Mouse (Mus musculus) urinary bladder, postnatal 4 days (tissue): ENCODE results near the gene Gm14444.
"Not testable (repeated sequence)": the region's sequence is repeated elsewhere in the genome, so short reads cannot be mapped to it uniquely, and the experiment has no call there.

Experiments used
- DNase-seq, 2 experiments: peaks; one replicate each; pipeline ENCODE4 v3.0.0; 2021 to 2022; ENCODE audit warnings: low spot score in 2 of 2

Gm14444 gene

GRCm38 (mm10) chr2:175010022-175010421, at the start of gene Gm14444:
TSS of gene Gm14444 (plus strand) at chr2:175010241.
- not testable (repeated sequence) for DNase-seq

GRCm38 (mm10) chr2:174965466-174965865, 44.6 kb upstream of the Gm14444 start:
- DNase-seq, result not testable (repeated sequence)

- peak in 1 of 2 experiments; percentile 58 for DNase-seq
These were observed 34.2 kb downstream of the Gm14444 start for GRCm38 (mm10) chr2:175044268-175044667.

GRCm38 (mm10) chr2:175067681-175068261, 57.7 kb downstream of the Gm14444 start, which contains the start of gene Gm14393:
TSS of gene Gm14393 (minus strand) at chr2:175067781.
- DNase-seq, result not testable (repeated sequence)
